In the genomic region with DNA sequence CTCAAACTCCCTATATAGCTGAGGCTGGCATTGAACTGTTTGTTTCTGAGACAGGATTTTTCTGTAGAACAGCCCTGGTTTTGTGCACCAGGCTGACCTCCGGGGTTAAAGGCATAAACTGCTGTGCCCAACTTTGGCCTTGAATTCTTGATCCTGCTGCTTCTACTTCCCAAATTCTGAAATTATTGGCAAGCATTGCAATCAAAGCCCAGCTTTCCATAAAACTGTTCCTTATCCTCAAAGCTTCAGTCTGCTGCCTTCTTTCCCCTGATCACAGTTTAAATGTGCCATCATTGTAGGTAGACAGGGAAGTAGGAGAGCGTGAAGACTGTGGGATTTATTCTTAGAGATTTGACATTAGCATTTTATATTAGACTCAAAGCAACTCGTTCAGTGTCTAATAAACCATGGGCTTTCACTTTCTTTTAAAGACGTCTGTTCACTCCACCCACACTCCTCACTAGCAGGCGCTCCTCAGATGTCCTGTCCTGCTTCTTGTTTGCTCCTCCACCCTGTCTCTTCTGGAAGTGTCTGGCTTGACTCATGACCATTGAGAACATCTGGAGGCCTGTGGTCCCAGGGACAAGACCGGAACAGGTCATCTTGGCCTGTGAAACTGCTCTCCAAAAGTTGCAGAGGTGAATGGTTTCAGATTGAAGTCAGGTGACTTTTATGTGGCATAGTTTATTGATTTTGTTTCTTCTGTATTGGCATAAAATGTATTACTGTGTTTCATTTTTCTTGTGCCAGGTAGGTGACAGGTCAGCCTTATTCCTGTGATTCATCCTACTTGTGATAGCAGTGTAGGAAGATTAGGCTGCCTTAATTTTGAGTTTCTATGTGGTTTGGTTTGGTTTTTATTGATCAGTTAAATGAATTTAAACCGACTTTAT, we compare ENCODE assay signal across 10 mouse cellular contexts. TPM values are rescaled to one million over a fixed set of nuclear protein-coding genes. Genes with fewer than 3 reads are reported as not detected.
DNase-seq lines count a peak whose midpoint lies in the region; ATAC-seq and TF ChIP-seq lines count a peak whose summit lies in the region.
"Had no signal": no experiment of that assay in that cellular context is flagged by ENCODE, and none has a peak within 500 bp of the region (broad histone marks: within the 10 kb centered on the region; RNA-seq: fewer than 3 reads in every experiment).

No protein-coding gene starts in this region.

- H3K4me3 ChIP-seq in liver, adult 2 months (ENCODE audit: insufficient read depth, low read depth, low read length) = no peak overlapping the region
- H3K4me3 ChIP-seq in embryonic facial prominence, embryonic 14.5 days (ENCODE audit: low read depth, low read length) = peak overlapping the region; percentile 97
- H3K4me3 ChIP-seq in neural tube, embryonic 15.5 days (replicated peaks) = peak overlapping the region; percentile 98

- H3K4me2 ChIP-seq in embryonic facial prominence, embryonic 14.5 days (ENCODE audit: low read depth, low read length) = peak overlapping the region; percentile 85
- H3K4me2 ChIP-seq in neural tube, embryonic 15.5 days = peak overlapping the region; percentile 83

- no peak for TF ChIP-seq CTCF in liver, adult 2 months (IDR thresholded peaks at IDR 0.05; ENCODE audit: low read depth, low read length)

- H3K9ac ChIP-seq in liver, adult 2 months (ENCODE audit: low read depth, low read length) = no peak overlapping the region
- H3K9ac ChIP-seq in embryonic facial prominence, embryonic 14.5 days (ENCODE audit: low read depth, low read length) = peak overlapping the region; percentile 98; the same call in 1 of the 2 replicates
- H3K9ac ChIP-seq in neural tube, embryonic 15.5 days (replicated peaks) = 0 out of 2 replicates have a peak overlapping the region, but pooled peaks have one; percentile 5

- peaks cover 2% of the 10 kb centered on the region; the same call in 1 of the 2 replicates for H3K36me3 ChIP-seq in liver, adult 2 months (ENCODE audit: control insufficient read depth, insufficient read depth, low read length)
- peaks cover 29% of the 10 kb centered on the region for H3K36me3 ChIP-seq in embryonic facial prominence, embryonic 14.5 days (ENCODE audit: control insufficient read depth, insufficient read depth, low read length)
- H3K36me3 ChIP-seq in neural tube, embryonic 15.5 days = peaks cover 23% of the 10 kb centered on the region

- TF ChIP-seq POLR2A in liver, adult 2 months (IDR thresholded peaks at IDR 0.05; ENCODE audit: extremely low read depth, insufficient read depth, low read length) = no peak

- H3K27me3 ChIP-seq in liver, adult 2 months (ENCODE audit: control insufficient read depth, insufficient read depth, low read length) = no peaks in the 10 kb centered on the region
- H3K27me3 ChIP-seq in embryonic facial prominence, embryonic 14.5 days (replicated peaks; ENCODE audit: control insufficient read depth, insufficient read depth, low read length) = no peaks in the 10 kb centered on the region
- H3K27me3 ChIP-seq in neural tube, embryonic 15.5 days (replicated peaks) = no peaks in the 10 kb centered on the region

- ATAC-seq in embryonic facial prominence, embryonic 14.5 days (ENCODE audit: low read depth) = no peak
- no peak for ATAC-seq in neural tube, embryonic 15.5 days (ENCODE audit: low FRiP score)
- no peak for ATAC-seq in monocyte, adult 5-6 weeks (replicated peaks; ENCODE audit: insufficient number of reproducible peaks, low FRiP score, low TSS enrichment, poor library complexity, severe bottlenecking)

- peaks cover 30% of the 10 kb centered on the region for H3K4me1 ChIP-seq in liver, adult 2 months (ENCODE audit: control insufficient read depth, insufficient read depth, low read length)
- peaks cover 33% of the 10 kb centered on the region for H3K4me1 ChIP-seq in embryonic facial prominence, embryonic 14.5 days (ENCODE audit: control insufficient read depth, insufficient read depth, low read length)
- peaks cover 57% of the 10 kb centered on the region for H3K4me1 ChIP-seq in neural tube, embryonic 15.5 days

- peaks cover 23% of the 10 kb centered on the region for H3K79me2 ChIP-seq in liver, adult 2 months (ENCODE audit: control insufficient read depth, insufficient read depth, low read length)

- WGBS in liver, adult 2 months = 22% methylated on average over 7 of the region's 7 CpGs
- 80% methylated on average over 7 of the region's 7 CpGs for WGBS in embryonic facial prominence, embryonic 14.5 days
- 25% methylated on average over 7 of the region's 7 CpGs for WGBS in large intestine, adult 2 months
- WGBS in neural tube, embryonic 15.5 days = 80% methylated on average over 7 of the region's 7 CpGs

- peak; percentile 96 for DNase-seq in liver, adult 2 months (ENCODE audit: extremely low read depth, low read depth, low spot score)
- DNase-seq in liver = no peak
- DNase-seq in embryonic facial prominence, embryonic 14.5 days (ENCODE audit: low spot score) = no peak
- peak; percentile 51 for DNase-seq in large intestine, adult 2 months (ENCODE audit: low read depth, low spot score)
- no peak for DNase-seq in cerebellum, adult 11 months
- DNase-seq in cerebellum, postnatal 36 days = no peak
- DNase-seq: kidney, postnatal 10 days; right cerebral cortex, adult 18-20 months had no signal

- peak overlapping the region; percentile 43 for H3K27ac ChIP-seq in liver, adult 2 months (replicated peaks; ENCODE audit: insufficient read depth, low read depth, low read length)
- H3K27ac ChIP-seq in embryonic facial prominence, embryonic 14.5 days (replicated peaks; ENCODE audit: low read depth, low read length) = no peak overlapping the region
- H3K27ac ChIP-seq in neural tube, embryonic 15.5 days (replicated peaks) = no peak overlapping the region; the same call in 1 of the 2 replicates

- H3K9me3 ChIP-seq in embryonic facial prominence, embryonic 14.5 days (ENCODE audit: control insufficient read depth, low read length) = no peaks in the 10 kb centered on the region
- no peaks in the 10 kb centered on the region for H3K9me3 ChIP-seq in neural tube, embryonic 15.5 days (replicated peaks)

RNA-seq across cellular contexts. Expression of gene Mapk1ip1, which starts 2.2 kb away (rescaled TPM):
- total RNA-seq in liver, adult 2 months (2014; rRNA removed) = 3.6 and 5.4 TPM in 2 replicates
- polyA plus RNA-seq in liver, adult 2 months (2012; rRNA removed) = 15.0 and 27.6 TPM in 2 replicates
- 13.6 and 16.0 TPM in 2 replicates for polyA plus RNA-seq in embryonic facial prominence, embryonic 14.5 days (2014; fragmentation: Nextera tagmentation; extraction: Ambion mirVana)
- polyA plus RNA-seq in large intestine, adult 2 months (2012; rRNA removed) = 20.7 and 25.3 TPM in 2 replicates
- polyA plus RNA-seq in neural tube, embryonic 15.5 days (2015; fragmentation: Nextera tagmentation; extraction: Ambion mirVana) = 31.5 and 38.2 TPM in 2 replicates
- 6.5 to 17.5 TPM (median 11.3 TPM) in 3 replicates for total RNA-seq in monocyte, adult 5-6 weeks (2017)

RNA-seq across cellular contexts. Expression of gene Ppp2r2d, which starts 2.4 kb away (rescaled TPM):
- 28.2 and 33.4 TPM in 2 replicates for total RNA-seq in liver, adult 2 months (2014; rRNA removed)
- polyA plus RNA-seq in liver, adult 2 months (2012; rRNA removed) = 11.6 and 15.0 TPM in 2 replicates
- 40.5 and 42.5 TPM in 2 replicates for polyA plus RNA-seq in embryonic facial prominence, embryonic 14.5 days (2014; fragmentation: Nextera tagmentation; extraction: Ambion mirVana)
- polyA plus RNA-seq in large intestine, adult 2 months (2012; rRNA removed) = 16.9 and 19.4 TPM in 2 replicates
- 80.1 and 88.2 TPM in 2 replicates for polyA plus RNA-seq in neural tube, embryonic 15.5 days (2015; fragmentation: Nextera tagmentation; extraction: Ambion mirVana)
- total RNA-seq in monocyte, adult 5-6 weeks (2017) = 39.1 to 56.7 TPM (median 53.9 TPM) in 3 replicates

Comparison
In these comparisons a context has a peak if more than half of its experiments do, and no peak if none do; other contexts are left out.
1. DNase-seq: peak in liver, adult 2 months (single experiment) and large intestine, adult 2 months (single experiment); none in liver (single experiment), embryonic facial prominence, embryonic 14.5 days (single experiment), cerebellum, adult 11 months (single experiment) and cerebellum, postnatal 36 days (0 of 2).